Mouse (Mus musculus) heart, postnatal 0 days (tissue): ENCODE data around the gene Atg7. TPM values are rescaled to one million over a fixed set of nuclear protein-coding genes. Genes with fewer than 3 reads are reported as not detected.
A peak's percentile ranks its signal among the peaks of the same experiment; 100 is the strongest.

Experiments used
- ATAC-seq: fragments of 200-750 bp; cut with Nextera tagmentation; 2 replicates; pipeline ENCODE4 v1.8.0; 2017; ENCODE audit warnings: low read depth, moderate number of reproducible peaks, moderate library complexity; ENCODE audit not compliant: insufficient read depth
- DNase-seq: peaks from one replicate; pipeline ENCODE4 v3.0.0-alpha.2; 2016; ENCODE audit warnings: low spot score
- H3K27ac ChIP-seq: fragments of 300-500 bp; sonication (generic); 2 replicates; pipeline ENCODE4 v1.5.1; 2014; ENCODE audit warnings: low read depth, mild to moderate bottlenecking
- H3K27me3 ChIP-seq: fragments of 300-500 bp; sonication (generic); 2 replicates; pipeline ENCODE4 v1.6.1; 2014; ENCODE audit warnings: low read length, mixed read lengths; ENCODE audit not compliant: control insufficient read depth, insufficient read depth
- H3K36me3 ChIP-seq: fragments of 300-500 bp; sonication (generic); replicated peaks from 2 replicates; pipeline ENCODE4 v1.6.1; 2014; ENCODE audit warnings: low read length, mixed read lengths; ENCODE audit not compliant: control insufficient read depth, insufficient read depth
- H3K4me1 ChIP-seq: fragments of 300-500 bp; sonication (generic); 2 replicates; pipeline ENCODE4 v1.6.1; 2014; ENCODE audit warnings: antibody characterized with exemption; ENCODE audit not compliant: control insufficient read depth, insufficient read depth
- H3K4me2 ChIP-seq: fragments of 300-500 bp; sonication (generic); 2 replicates; pipeline ENCODE4 v1.6.1; 2014; ENCODE audit warnings: low read depth, mild to moderate bottlenecking, low read length, moderate library complexity
- H3K4me3 ChIP-seq: fragments of 300-500 bp; sonication (generic); 2 replicates; pipeline ENCODE4 v1.5.1; 2014; ENCODE audit warnings: low read depth, low read length
- H3K9ac ChIP-seq: fragments of 300-500 bp; sonication (generic); replicated peaks from 2 replicates; pipeline ENCODE4 v1.6.1; 2014; ENCODE audit warnings: low read depth, low read length, mixed read lengths
- H3K9me3 ChIP-seq: fragments of 300-500 bp; sonication (generic); replicated peaks from 2 replicates; pipeline ENCODE4 v1.6.1; 2016; ENCODE audit warnings: low read length; ENCODE audit not compliant: control insufficient read depth
- CTCF ChIP-seq: IDR thresholded peaks from 2 replicates; pipeline ENCODE4 v1.5.1; 2016; ENCODE audit warnings: antibody characterized with exemption, control low read depth, low read depth
- EP300 ChIP-seq: IDR thresholded peaks from 2 replicates; pipeline ENCODE4 v1.6.1; 2016; ENCODE audit warnings: antibody characterized with exemption, low read depth
- WGBS: fragments of 180-500 bp; shearing (Covaris S2); extraction: QIAGEN DNeasy Blood & Tissue Kit; methylation state at CpG from one replicate; pipeline ENCODE4 v1.1.7; 2014; 5-methylcytosine and 5-hydroxymethylcytosine counted together
- polyA plus RNA-seq: library from polyadenylated mRNA; unstranded; fragments of >200 nt; fragmentation: Nextera tagmentation; extraction: Ambion mirVana; gene quantifications from 2 replicates; pipeline ENCODE4 v1.2.1, GENCODE M21; 2015
- total RNA-seq: library from RNA; depleted of rRNA; stranded (reverse); fragments of >200 nt; gene quantifications from 2 replicates; pipeline ENCODE4 v1.2.3, GENCODE M21; 2014; ENCODE audit warnings: low replicate concordance

The Atg7 gene
- total and polyA plus RNA-seq, 2 experiments from 2014 or later: 13.8 to 14.8 TPM

DNA sequence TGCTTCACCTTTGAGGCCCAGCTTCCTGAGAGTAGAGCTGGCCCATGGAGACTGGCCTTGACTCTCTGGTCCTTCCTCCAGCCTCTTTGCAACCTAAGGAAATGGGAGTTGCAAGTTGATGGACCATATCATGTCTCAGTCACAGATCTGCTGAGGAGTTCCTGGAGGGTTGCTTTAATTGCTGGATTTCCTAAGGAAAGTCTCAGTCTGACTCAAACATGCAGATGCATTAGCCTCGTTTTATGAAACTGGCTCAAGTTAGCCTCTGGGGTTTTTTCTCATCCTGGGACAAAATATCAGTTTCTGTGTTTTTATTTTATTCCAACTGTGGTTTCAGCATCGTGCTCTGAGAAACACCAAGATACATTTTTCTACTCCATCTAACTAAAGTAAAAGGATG, 137.7 kb downstream of the Atg7 start:
- H3K4me3 ChIP-seq: no peak overlapping the region
- H3K4me1 ChIP-seq: peaks cover 10% of the 10 kb centered on the region; the same call in 1 of the 2 replicates
- H3K4me2 ChIP-seq: no peak overlapping the region
- H3K27me3 ChIP-seq: no peaks in the 10 kb centered on the region
- ATAC-seq (no peak), DNase-seq (no peak)
- no peak overlapping the region for H3K27ac ChIP-seq
- H3K9ac ChIP-seq: no peak overlapping the region
- no peaks in the 10 kb centered on the region for H3K36me3 ChIP-seq
- 78% methylated on average over 2 of the region's 2 CpGs for WGBS
- H3K9me3 ChIP-seq: no peaks in the 10 kb centered on the region
- TF ChIP-seq CTCF (no peak), EP300 (no peak)

DNA sequence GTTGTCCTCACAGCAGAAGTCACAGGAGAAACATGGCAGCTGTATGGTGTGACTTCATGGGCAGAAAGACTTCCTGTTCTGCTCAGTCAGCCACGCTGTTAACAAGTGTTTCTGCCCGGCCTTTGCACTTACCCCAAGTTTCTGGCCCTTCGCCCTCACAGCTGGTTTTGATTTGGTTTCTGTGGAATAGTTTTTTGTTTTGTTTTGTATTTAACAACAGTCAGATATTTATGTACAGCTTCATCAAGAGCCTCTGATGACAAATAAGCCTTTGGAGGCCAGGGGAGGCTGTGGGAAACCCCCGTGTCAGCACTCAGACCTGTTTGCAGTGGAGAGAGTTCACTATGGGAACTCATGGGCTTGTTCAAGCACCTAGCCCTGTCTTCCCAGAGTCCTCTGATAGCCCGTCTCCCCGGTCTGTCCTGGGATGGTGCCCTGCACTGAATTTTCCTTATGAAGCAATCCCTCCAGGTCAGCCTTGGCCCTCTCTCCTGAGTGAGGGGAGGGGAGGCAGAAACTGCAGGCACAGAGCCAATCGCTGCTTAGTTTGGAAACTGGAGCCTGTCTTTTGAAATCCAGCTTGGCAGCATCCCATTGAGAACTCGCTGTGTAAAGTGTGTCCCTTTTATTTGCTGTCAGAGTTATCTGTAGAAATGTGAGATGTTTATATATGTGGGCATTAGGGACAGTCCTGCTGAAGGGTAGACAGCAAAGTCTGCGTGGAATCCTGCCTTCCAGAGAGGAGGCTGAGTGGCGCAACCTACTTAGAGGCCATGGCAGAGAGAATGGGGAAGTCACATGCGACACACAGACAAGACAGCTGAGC, 138.7 kb downstream of the Atg7 start:
- WGBS: 27% methylated on average over 11 of the region's 11 CpGs
- H3K4me2 ChIP-seq: no peak overlapping the region

DNA sequence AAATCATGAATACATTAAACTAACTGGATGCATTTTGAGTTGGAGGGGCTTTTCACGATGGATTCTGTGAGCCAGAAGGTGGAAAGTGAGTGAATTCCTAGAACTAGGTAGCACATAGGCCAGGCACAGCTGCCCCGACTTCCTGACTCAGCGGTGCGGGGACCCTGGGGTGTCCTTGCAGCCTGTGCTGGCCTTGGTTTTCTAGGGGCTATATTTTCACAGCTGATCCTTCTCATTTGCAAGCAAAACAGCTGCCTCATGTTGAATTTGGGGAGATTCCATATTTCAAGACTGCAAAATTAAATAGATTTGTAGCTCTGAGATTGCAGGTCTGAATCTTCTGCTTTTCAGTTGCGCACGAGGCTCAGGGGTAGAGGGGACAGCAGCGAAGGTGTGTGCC, 139.6 kb downstream of the Atg7 start:
- H3K27me3 ChIP-seq: no peaks in the 10 kb centered on the region
- H3K9me3 ChIP-seq: no peaks in the 10 kb centered on the region
- WGBS: 76% methylated on average over 7 of the region's 7 CpGs
- peaks cover 10% of the 10 kb centered on the region; the same call in 1 of the 2 replicates for H3K4me1 ChIP-seq
- no peak overlapping the region for H3K27ac ChIP-seq
- no peak overlapping the region for H3K9ac ChIP-seq
- no peak overlapping the region for H3K4me2 ChIP-seq
- DNase-seq: no peak
- no peak overlapping the region for H3K4me3 ChIP-seq
- no peak for ATAC-seq
- no peaks in the 10 kb centered on the region for H3K36me3 ChIP-seq
- TF ChIP-seq CTCF: no peak

More for the DNA sequence above, 138.7 kb downstream of the Atg7 start:
- DNase-seq (peak; percentile 63), ATAC-seq (peak; percentile 33)
- Histone ChIP-seq H3K36me3 (no peaks in the 10 kb centered on the region), H3K9me3 (no peaks in the 10 kb centered on the region), H3K9ac (no peak overlapping the region), H3K27me3 (no peaks in the 10 kb centered on the region), H3K4me3 (no peak overlapping the region), H3K27ac (peak overlapping the region; percentile 55), H3K4me1 (peaks cover 10% of the 10 kb centered on the region; the same call in 1 of the 2 replicates)
- TF ChIP-seq CTCF (no peak), EP300 (no peak)

DNA sequence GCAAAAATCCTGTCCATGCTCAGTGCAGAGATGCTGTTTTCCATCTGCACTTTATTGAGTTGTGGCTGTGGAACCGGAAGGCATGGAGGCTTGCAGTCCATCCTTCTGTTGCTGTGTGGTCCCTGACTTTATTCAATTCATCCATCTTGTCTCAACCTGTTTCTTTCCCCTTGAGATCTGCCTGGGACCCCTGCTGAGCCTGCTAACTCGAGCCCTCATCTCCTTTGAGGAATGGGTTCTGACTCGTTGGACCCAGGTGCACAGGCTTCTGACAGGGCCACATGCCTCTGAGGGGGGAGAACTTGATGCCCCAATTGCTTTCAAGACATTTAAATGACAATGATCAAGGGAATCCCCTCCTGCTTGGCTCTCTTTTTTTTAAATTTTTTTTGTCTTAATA, 143.6 kb downstream of the Atg7 start:
- no peak overlapping the region for H3K27ac ChIP-seq
- H3K4me1 ChIP-seq: peaks cover 9% of the 10 kb centered on the region; the same call in 1 of the 2 replicates
- no peak overlapping the region for H3K4me2 ChIP-seq
- ATAC-seq: no peak
- H3K9ac ChIP-seq: no peak overlapping the region
- TF ChIP-seq EP300 (no peak), CTCF (no peak)
- no peaks in the 10 kb centered on the region for H3K36me3 ChIP-seq
- no peaks in the 10 kb centered on the region for H3K9me3 ChIP-seq
- no peaks in the 10 kb centered on the region for H3K27me3 ChIP-seq
- WGBS: 73% methylated on average over 3 of the region's 3 CpGs
- H3K4me3 ChIP-seq: no peak overlapping the region
- DNase-seq: no peak

DNA sequence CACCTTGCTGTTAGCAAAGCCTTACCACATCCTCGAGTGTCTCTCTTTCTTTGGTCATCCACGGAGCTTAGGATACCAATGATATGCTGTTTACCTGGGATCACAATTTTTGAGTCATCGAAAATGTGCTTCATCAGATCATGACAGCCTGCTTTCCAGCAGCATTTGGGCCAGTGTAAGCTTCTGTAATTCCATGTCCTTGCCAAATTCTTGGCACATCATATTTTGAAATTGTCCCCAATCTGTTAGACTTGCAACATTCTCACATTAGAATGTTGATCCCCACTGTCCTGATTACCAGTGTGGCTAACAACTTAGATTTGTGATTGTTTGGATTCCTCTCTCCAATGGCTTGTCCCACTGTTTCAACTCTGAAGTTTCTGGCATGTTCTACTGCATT, 144.7 kb downstream of the Atg7 start:
- DNase-seq: no peak
- Histone ChIP-seq H3K9ac (no peak overlapping the region), H3K4me2 (no peak overlapping the region), H3K27me3 (no peaks in the 10 kb centered on the region), H3K9me3 (no peaks in the 10 kb centered on the region), H3K27ac (no peak overlapping the region), H3K4me3 (no peak overlapping the region), H3K36me3 (no peaks in the 10 kb centered on the region), H3K4me1 (no peaks in the 10 kb centered on the region)
- no peak for TF ChIP-seq EP300
- TF ChIP-seq CTCF: no peak
- ATAC-seq: no peak
- 67% methylated on average over 3 of the region's 3 CpGs for WGBS

DNA sequence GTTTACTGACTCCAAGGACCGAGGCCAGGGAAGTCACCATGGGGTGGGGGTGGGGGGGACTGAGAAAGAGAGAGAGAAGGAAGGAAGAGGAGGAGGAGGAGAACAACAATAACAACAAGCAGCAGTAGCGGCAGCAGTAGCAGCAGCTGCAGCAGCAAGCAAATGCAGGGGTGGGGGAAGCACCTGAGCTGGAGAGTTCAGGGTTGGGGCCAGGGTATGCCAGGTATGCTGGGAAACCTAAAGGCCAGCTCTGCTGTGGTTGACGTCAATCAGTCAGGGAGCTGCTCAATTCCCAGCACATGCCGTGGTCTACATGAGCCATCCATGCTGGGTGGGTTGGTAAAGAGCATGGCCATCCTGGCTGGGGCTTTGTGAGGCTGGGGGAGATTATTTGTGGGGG, 145.8 kb downstream of the Atg7 start:
- no peak for TF ChIP-seq CTCF
- TF ChIP-seq EP300: no peak
- DNase-seq (no peak), ATAC-seq (no peak)
- no peak overlapping the region for H3K27ac ChIP-seq
- no peak overlapping the region for H3K4me2 ChIP-seq
- H3K36me3 ChIP-seq: no peaks in the 10 kb centered on the region
- 78% methylated on average over 4 of the region's 4 CpGs for WGBS
- no peak overlapping the region for H3K9ac ChIP-seq
- H3K4me1 ChIP-seq: no peaks in the 10 kb centered on the region
- H3K27me3 ChIP-seq: no peaks in the 10 kb centered on the region
- no peak overlapping the region for H3K4me3 ChIP-seq
- no peaks in the 10 kb centered on the region for H3K9me3 ChIP-seq
